Mouse (Mus musculus): ENCODE data around the gene Taf8.
"Not testable (repeated sequence)": the region's sequence is repeated elsewhere in the genome, so short reads cannot be mapped to it uniquely, and the experiment has no call there.

Gene Taf8

DNA sequence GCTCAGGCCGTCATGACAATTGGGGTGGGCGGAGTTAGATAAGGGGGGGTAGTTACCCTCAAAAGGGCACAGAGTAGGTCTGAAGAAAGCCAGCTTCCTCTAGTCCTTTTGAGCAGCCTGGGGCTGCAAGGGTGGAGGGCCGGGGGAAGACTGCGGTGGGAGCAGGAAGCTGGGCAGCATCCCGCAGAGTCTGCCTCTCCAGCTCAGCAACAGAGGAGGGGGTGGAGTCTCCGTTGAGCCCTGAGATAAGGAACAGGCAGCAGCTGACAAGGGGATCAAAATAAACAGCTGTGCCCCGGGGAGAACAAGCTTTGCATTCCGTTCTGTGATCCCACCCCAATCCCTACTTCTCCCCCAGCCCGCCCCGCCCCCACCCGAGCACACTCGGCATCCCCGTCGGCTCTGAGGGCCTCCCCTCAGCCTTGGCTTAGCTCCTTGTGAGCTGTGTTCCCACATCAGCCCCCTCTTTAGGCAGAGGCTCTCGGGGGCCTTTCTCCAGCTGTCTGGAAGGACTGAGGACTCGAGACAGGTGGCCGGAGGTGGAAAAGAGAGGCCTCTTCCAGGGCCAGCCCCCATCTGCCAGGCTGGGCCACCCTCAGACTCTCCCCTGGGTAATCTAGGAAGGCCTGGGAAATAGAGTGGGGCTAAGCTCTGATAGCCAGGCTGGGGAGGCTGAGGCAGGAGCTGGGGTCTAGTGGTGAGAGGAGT is 19.6 kb upstream of the Taf8 start:
- intact Hi-C loops (cut with DNase I) = no loop called here

DNA sequence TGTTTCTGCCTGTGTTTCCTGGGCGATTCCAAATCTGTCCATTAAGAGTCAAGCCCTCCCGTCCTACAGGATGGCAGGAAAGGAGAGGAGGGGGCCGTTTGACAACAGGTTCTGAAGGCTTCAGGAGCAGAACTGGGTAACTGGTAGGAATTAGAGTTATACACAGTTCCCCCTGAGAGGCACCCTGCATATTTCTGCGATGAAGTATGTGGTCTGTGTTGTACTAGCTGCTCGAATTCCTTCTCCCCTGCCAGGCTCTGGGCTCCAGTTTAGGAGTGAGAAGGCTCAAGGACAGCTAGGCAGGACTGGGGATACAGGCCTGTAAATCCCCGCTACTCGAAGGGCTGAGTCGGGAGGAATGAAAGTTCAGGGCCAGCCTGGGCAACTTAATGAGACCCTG is 16.1 kb upstream of the Taf8 start:
- intact Hi-C loops (cut with DNase I) = no loop called here

DNA sequence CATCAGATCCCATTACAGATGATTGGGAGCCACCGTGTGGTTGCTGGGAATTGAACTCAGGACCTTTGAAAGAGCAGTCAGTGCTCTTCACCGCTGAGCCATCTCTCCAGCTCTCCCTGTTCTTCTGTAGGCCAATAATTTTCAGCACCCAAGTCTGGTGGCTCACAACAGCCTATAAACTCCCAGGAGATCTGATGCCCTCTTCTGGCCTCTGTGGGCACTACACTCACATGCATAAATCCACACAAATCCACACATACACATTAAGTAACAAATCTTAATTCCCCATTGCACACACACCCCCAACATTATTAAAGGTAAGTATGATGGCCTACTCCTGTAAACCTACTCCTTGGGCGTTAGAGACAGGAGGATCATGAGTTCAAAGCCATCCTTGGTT is 14.1 kb upstream of the Taf8 start:
- intact Hi-C loops (cut with DNase I) = no loop called here

DNA sequence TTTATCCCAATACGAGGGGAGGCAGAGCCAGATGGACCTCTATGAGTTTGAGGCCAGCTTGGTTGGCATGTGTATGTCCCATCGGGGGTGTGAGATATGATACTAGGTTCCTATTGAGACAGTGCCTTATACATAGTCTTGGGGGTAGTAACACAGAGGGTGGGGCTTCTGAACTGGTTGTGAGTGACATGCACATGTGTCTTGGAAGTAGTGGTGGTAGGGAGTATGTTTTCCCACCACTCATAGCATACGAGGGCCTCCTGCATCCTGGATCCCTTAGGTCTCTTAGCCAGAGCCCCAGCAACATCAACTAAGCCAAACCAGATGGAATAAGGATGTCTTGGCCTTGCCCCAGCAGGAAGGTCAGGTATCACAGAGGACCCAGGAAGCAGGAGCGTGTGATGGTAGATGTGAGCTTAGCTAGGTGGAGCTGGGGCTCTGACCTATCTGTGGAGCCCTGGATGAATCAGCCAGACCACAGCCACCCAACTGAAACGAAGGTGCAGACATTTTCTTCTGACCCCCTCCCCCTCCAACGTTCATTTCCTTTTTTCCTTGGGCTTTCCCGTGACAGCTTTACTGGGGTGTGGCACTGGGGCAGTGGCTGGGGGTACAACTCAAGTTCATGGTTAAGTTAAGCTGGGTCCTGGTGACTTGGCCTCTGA is 13.2 kb upstream of the Taf8 start:
- intact Hi-C loops (cut with DNase I) = no loop called here

DNA sequence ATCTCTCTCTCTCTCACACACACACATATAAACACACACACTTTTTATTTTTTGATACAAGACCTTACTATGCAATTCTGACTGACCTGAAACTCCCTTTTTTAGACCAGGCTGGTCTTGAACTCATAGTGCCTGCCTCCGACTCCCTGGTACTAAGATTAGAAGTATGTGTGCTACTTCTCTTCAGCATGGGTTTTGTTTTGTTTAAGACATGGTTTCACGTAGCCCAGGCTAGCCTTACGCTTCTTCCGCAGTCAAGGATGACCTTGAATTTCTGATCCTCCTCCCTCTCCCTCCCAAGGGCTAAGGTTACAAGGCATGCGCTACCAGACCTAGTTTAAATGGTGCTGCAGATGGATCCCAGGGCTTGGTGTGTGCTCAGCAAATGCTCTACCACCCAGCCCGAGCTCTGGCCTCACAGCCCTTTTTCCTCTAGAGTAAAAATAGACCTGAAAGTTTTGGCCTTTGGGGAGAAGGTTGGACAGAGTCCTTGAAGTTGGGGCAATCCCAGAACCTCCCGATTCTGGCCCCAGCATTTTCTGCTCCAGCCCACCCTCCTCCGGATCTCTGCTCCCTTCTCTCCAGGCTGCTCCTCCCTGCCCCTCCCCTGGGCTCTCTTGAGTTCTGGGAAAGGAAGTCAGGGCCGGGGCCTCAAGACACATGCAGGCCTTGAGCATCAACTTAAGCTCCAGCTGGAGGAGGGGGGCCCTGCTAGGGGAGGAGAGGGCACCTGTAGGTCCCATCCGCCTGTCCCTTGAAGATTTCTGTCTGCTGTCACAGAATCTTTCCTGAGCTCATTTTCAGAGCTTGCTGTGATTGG is 11.1 kb upstream of the Taf8 start:
- intact Hi-C loops (cut with DNase I) = loop anchor here (2.0 kb wide), 1 partner anchor 92 kb away; no protein-coding TSS in a partner anchor

DNA sequence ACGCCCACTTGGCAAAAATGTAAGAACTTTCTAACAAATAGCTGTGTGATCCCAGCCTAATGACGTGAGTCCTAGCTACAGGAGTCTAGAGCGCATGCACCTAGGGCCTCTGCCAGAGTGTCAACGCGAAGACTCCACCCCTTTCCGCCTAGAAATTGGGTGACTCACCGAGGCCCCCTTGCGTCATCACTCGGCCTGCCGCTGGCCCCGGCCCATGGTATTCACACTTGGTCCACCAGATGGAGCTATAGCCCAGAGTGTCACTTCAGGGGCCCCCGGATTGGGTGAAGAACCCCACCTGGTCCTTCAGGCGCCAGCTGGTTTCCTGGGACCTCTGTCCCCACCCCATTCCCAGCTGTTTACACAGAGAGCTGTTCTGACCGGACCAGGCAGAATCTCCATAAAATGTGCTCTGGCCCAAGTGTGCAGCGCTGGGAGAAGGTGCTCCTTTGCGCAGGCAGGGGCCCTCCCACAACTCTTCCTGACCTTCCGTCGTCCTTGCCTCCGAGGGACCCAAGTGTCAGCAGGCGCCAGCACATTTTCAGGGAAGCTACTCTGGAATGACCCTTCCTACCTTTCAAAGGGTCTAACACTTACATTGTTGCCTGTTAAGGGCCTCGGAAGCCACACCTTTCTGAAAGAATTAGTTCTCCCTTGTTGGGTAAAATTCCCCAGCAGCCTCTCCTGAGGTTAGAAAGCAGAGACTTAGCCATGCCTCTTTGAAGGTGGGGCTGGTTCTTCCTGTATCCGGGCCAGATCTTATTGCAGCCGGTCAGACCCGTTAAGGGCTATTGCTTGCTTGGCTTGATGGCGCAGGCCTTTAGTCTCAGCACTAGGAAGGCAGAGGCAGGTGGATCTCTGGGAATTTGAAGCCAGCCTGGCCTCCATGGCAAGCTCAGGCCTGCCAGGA is 9.3 kb upstream of the Taf8 start:
- intact Hi-C loops (cut with DNase I) = loop anchor here (1.0 to 2.0 kb wide), 3 partner anchors 87 to 99 kb away; no protein-coding TSS in a partner anchor

DNA sequence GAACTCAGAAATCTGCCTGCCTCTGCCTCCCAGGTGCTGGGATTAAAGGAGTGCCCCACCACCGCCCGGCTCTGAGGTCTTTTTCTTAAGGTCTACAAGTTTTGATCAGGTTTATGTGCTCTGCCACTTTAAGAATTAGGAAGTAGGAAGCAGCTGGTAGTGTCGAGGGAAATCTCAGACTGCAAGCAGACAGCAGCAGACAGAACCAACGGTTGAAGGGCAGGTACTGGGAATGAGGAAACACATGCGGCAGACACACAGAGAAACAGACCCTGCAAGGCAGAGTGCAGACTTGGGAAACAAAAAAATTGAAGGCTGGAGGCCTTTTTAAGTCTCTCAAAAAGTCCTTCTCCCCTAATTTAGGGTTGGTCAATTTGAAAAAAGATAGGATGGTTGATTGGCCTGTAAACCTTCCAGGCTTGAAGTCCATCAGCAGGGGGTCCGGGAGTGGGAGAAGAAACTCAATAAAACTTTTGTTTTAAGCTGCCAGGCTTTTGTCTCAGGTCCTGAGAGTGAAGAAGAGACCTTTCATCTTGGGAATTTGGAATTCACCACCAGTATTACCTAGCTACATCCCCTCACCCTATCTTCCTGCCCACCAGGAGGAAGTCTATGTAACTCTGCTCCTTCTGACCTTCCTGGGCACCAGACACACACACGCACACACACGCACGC is 7.1 kb upstream of the Taf8 start:
- intact Hi-C loops (cut with DNase I) = loop anchor here (5.0 kb wide), 1 partner anchor 178 kb away; the partner anchor contains the start of genes Frs3 and Tomm6

DNA sequence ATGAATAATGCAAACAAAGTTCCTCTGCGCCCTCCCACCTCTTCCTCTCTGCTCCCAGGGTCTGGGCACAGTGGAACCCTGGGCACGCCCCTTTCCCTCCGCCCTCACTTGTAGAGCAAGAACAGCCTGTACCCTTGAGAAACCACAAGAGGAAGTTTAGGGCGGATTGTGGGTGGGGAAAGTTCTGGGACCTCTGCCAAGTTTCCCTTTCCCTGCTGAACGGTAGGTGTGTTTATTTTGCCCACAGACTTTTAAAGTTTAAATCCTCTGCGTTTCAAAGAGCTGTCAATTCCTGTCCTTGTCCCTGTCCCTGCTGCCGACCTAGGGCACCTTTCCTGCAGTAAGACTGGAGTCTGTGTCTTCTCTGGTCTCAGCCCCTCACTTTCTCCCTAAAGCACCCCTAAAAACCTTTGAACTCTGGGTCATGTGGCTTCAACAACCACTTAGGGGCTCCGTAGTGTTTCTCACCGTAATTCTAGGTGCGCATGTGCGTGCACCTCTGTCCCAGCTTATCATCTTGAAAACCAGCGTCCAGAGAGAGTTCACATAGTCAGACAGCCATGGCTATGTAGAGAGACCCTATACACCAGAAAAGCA is 6.0 kb upstream of the Taf8 start:
- intact Hi-C loops (cut with DNase I) = loop anchor here (5.0 kb wide), 1 partner anchor 179 kb away; the partner anchor contains the start of genes Frs3 and Tomm6

DNA sequence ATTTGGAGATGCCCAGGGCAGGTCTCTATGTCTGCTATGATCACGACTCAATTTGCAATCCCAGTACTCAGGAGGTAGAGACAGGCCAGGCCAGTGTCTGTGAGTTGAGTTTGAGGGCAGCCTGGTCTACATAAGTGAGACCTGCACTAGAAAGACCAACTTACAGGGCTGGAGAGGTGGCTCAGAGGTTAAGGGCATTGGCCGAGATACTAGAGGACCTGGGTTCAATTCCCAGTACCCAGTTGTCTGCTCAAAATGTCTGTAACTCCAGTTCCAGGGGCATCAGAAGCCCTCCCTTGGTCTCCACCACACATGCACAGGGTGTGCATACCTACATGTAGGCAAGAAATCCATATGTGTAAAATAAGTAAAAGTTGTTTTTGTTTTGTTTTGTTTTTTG is 5.4 kb upstream of the Taf8 start:
- intact Hi-C loops (cut with DNase I) = loop anchor here (5.0 kb wide), 1 partner anchor 180 kb away; the partner anchor contains the start of genes Frs3 and Tomm6

DNA sequence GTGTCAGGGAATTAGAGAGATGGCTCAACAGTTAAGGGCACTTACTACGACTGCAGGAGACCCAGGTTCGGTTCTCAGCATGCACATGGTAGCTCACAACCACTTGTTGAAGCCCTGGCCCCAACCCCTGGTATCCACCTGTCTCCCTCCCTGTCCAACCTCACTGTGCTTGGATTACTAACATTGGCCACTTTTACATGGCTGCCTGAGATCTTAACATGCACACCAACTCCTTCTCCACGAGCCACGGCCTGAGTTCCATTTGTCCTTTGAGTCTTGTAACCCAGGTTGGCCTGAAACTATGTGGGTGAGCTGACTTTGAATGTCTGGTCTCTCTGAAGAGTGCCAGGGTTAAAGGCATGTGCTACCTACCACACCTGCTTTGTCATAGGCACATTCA is 4.6 kb upstream of the Taf8 start:
- intact Hi-C loops (cut with DNase I) = loop anchor here (5.0 kb wide), 1 partner anchor 181 kb away; the partner anchor contains the start of genes Frs3 and Tomm6

DNA sequence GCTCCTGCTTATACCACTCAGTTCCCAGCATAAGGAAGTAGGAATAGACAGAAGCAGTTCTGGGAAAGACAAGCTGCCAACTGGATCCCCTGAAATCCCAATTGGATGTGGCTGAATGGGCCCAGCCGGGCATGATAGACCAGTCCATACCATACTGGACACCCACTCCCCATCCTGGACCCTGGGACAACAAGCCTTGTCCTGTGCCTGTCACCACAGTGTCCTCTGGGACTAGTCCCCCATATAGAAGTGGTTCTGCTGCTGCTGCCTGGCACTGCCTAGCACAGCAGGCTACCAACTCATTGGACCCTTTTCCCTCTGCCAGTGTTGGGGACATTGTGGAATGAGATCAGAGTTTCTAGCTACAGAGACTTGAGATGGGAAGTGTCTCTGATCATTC is 4.0 kb upstream of the Taf8 start:
- intact Hi-C loops (cut with DNase I) = loop anchor here (5.0 kb wide), 1 partner anchor 181 kb away; the partner anchor contains the start of genes Frs3 and Tomm6

DNA sequence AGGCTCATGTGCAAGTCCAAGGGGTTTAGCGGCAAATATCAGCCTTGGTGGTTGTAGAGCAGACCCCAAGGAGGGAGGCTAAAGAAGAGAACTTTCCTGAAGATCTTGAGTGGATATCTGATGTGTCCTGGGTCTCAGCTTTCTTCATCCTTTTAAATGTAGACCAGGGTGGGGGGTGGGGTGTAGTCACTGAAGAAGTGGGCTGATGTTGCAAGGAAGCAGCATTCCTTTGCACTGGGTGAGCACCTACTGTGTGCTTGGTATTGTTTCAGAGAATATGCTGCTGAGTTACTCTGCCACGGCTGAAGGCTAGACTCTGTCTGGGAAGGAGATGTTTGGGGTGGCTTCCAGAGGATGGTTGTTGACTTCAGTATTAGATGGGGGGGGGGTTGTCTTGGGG is 3.5 kb upstream of the Taf8 start:
- intact Hi-C loops (cut with DNase I) = loop anchor here (5.0 kb wide), 1 partner anchor 182 kb away; the partner anchor contains the start of genes Frs3 and Tomm6

DNA sequence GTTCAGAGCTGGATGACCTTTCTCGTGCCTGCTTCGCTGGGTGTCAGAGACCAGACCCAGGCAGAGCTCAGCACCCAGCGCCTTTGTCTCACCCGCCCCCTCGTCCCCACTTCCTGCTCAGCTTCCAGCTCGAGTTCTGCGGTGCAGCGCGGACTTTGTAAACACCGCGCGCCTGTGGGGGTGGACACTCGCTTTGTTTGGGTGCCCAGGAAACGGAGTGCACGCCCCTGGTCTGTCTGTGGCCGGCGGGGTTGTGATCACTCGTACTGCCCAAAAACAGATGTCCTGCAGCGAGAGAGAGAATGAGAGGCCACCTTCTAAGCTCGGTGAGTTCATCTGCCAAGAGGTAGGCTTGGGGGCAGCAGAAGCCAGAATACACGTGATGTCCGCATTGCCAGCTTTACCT is 2.9 kb upstream of the Taf8 start, which contains the start of gene Ccnd3:
Gene Ccnd3, plus strand, starts transcription at position 111 of the 406 bp plus-strand sequence.
- intact Hi-C loops (cut with DNase I) = loop anchor here (5.0 kb wide), 1 partner anchor 182 kb away; the partner anchor contains the start of genes Frs3 and Tomm6

DNA sequence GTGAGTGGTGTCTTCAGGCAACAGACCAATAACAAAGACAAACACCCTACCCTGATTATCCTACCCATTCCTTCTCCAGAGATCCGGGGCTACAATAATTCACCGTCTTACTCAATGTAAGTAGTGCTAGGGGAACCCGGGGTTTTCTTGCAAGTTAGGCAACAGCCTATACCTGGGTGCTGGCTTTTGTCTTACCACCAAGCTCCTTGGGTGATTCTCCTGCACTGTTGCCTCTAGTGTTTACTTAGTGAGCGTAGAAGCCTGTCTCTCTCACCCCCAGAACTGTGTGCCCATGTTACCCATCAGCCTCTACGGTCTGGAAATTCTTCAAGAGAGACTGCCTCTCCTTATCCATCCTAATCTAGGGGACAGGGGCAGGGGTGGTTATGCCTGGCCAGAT is 2.1 kb upstream of the Taf8 start:
- intact Hi-C loops (cut with DNase I) = no loop called here

DNA sequence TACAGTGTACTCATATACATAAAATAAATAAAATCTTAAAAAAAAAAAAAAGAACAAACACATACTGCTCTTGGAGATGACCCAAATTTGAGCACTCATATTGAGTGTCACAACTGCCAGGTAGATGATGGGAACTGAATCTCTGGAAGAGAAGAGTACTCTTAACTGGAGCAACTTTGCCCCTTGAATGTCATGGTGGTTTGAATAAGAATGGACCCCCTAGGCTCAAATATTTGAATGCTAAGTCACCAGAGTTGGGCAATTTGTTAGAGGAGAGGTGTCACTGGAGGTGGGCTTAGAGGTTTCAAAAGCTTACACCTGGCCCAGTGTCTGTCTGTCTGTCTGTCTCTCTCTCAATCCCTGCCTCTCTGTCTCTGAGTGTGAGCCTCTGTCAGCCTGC is 1.6 kb upstream of the Taf8 start:
- intact Hi-C loops (cut with DNase I) = no loop called here

DNA sequence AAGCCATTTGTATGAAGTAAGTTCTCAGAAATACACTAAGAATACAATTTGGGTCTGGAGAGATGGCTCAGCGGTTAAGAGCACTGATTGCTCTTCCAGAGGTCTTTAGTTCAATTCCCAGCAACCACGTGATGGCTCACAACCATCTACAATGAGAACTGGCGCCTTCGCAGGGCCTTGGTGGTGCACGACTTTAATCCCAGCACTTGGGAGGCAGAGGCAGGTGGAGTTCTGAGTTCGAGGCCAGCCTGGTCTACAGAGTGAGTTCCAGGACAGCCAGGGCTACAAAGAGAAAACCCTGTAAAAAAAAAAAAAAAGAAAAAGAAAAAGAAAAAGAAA is 584 bp upstream of the Taf8 start:
- intact Hi-C loops (cut with DNase I) = not testable (repeated sequence)

DNA sequence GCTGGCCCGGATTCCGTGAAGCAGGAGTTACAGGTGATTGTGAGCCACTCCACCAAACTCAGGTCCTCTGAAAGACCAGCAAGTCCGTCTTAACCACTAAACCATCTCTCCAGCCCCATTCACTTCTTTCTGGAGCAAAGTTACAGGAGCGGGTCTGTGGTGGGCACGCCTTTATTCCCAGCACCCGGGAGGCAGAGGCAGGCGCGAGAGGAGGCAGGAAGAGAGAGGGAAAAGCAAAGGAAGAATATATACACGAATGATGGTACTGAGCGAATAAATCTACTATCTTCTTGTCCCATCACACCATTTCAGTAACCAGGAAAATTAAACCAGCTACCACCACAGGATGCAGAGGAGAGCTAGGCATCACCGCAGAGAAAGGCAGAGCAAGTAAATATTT is 561 bp downstream of the Taf8 start:
- intact Hi-C loops (cut with DNase I) = no loop called here

DNA sequence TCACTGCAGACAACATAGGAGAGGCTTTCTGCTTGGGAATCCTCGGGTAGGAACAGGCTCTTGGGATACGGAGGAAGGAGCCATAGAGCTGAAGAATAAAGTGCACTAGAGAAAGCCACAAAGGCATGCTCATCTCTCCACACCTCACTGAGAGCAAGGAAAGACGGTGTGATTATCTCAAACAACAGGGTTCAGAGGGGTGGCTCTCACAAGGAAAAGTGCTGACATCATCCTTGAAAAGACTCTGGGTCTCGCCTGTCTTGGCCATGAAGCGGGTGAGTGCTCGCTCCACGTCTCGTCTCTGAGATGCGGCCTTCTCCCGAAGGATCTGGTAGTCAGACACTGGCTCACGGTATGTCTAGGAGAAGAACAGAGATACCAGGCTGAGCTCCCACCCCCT is 8.0 kb downstream of the Taf8 start:
- intact Hi-C loops (cut with DNase I) = no loop called here

DNA sequence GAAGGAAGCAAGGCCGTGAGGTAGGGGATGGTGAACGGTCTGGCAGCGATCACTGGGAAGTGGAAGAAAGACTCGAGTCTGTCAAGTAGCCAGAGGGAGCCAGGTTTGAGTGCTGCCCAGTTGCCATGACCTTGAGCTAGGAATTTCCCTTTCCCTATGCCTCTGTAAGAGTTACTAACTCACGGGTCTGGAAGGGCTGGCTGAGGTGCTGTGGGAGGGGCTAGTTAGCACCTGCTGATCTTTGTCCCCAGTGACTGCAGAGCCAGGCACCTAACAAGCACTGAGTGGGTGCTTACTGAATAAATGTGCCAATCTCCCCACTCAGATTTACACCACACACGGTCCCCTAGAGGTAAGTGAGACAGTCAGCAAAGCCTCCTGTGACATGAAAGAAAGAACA is 8.4 kb downstream of the Taf8 start:
- intact Hi-C loops (cut with DNase I) = no loop called here

DNA sequence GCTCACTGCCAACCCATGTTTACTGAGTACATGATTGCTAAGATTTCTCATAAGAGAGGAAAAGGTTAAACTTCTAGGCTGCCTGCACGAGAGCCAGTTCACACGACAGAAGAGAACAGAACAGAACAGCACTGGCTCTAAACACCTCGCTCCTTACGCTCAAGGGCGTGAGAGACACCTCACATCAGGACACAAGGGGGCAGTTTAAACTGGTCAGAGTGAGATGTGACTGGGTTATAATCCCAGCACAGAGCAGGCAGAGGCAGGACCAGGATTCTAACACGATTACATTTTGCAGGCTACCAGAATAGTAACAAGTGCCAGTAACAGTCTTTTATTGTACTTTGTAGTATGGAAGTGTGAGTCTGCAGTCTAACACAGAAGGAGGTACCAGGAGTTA is 9.4 kb downstream of the Taf8 start:
- intact Hi-C loops (cut with DNase I) = no loop called here

Measured in adrenal gland (tissue).